Mouse (Mus musculus): ENCODE measurements around the gene Cdkn1b.
A peak's percentile ranks its signal among the peaks of the same experiment; 100 is the strongest.

Gene Cdkn1b

GRCm38 (mm10) chr6:134903368-134903767, 16.8 kb upstream of the Cdkn1b start:
- no peak for DNase-seq (ENCODE audit: low read depth, low spot score)

DNA sequence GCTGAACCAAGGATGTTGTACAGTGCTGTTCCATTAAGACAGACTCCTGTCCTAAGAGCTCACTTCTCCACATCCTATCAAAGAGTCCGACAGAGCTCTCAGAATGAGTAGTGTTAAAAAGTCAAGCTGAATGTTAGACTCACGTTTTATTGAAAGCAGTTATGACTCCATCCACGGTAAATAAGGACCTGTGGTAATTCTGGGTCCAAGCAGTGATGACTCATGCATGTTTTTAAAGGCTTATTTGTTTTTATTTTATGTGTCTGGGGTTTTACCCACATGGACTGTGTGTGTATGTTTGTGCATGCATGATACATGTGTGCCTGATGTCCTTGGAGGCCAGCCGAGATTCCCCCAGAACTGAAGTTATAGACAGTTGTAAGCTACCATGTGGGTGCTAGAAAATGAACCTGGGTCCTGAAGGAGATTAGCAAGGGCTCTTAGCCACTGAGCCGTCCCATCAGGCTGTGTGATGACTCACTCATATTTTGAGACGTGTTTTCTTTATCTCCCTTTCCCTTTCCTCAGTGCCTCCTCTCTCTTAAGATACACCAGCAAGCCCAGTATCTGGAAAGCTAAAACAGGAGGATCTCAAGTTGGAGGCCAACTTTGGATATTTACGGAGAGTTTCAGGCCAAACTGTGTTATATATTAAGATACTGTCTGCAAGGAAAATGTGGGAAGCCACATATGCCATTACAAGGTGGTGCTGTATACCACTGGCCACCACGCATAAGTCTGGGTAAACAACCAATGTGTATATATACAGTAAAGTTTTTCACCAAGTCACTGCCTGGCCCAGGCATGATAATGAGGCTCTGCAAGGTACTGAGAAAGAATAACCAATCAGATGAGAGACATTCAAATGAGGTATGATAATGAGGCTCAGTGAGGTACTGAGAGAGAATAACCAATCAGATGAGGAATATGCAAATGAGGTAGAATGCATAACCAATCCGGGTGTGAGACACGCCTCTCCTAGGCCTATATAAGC, 16.0 kb upstream of the Cdkn1b start:
- no peak for DNase-seq (ENCODE audit: low read depth, low spot score)

DNA sequence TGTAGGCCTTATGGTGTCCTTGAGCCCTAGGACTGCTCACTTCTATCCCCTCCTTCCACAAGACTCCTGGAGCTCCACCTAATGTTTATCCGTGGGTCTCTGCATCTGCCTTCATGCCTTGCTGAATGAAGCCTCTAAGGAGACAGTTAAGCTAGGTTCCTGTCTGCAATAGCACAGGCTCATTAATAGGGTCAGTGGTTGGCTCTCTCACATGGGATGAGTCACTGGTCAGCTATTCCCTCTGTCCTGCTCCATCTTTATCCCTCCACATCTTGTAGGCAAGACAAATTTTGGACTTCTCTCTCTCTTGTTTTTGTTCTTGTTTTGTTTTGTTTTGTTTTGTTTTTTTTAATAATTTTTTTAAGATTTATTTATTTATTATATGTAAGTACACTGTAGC, 14.4 kb upstream of the Cdkn1b start:
- no peak for DNase-seq (ENCODE audit: low read depth, low spot score)

DNA sequence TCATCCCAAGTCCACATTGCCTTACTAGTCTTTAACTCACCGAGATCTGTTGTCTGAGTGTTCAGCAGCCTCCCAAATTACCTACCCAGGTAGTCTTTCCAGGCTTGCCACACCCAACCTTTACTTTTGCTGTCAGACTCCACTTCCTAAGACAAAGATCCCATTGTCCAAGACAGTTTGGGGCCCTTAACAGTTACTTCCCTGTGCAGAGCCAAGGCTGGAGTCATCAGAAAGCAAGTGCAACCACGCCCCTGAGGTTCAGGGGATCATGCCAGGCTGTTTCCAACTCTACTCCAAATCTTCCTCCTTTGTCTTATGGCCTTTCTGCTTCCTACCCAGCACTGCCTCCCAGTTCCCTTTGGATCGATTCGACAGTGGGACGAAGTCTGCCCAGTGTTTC, 5.7 kb upstream of the Cdkn1b start:
- DNase-seq (ENCODE audit: low read depth, low spot score) = no peak

GRCm38 (mm10) chr6:134916641-134917040, 3.6 kb upstream of the Cdkn1b start:
- DNase-seq (ENCODE audit: low read depth, low spot score) = no peak

- peak; percentile 46 for DNase-seq (ENCODE audit: low read depth, low spot score)
Measured at GRCm38 (mm10) chr6:134917087-134917486, 3.1 kb upstream of the Cdkn1b start.

DNA sequence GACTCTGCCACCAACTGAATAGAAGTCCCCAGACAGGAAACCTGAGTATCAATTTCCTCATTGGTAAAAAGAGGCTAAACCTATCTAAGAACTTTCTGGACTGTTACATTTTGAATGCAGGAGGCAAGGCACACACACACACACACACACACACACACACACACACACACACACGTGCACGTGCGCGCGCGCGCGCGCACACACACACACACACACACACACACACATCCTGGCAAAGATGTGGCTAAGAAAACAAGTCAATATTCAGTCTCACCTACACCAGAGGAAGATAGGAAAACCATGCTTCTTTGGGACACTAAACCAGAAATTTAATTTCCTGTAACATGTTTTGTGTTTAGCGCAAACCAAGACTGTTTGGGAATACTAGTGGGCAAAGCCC, 1.4 kb upstream of the Cdkn1b start:
- DNase-seq (ENCODE audit: low read depth, low spot score) = no peak

- DNase-seq (ENCODE audit: low read depth, low spot score) = no peak
Measured at GRCm38 (mm10) chr6:134919511-134920189, 551 bp upstream of the Cdkn1b start.

GRCm38 (mm10) chr6:134921014-134921694, 953 bp downstream of the Cdkn1b start:
- peak; percentile 32 for DNase-seq (ENCODE audit: low read depth, low spot score)

GRCm38 (mm10) chr6:134921695-134922510, 1.7 kb downstream of the Cdkn1b start:
- no peak for DNase-seq (ENCODE audit: low read depth, low spot score)

GRCm38 (mm10) chr6:134922511-134923195, 2.5 kb downstream of the Cdkn1b start:
- DNase-seq (ENCODE audit: low read depth, low spot score) = no peak

- DNase-seq (ENCODE audit: low read depth, low spot score) = no peak
Measured at GRCm38 (mm10) chr6:134923670-134924069, 3.5 kb downstream of the Cdkn1b start.

DNA sequence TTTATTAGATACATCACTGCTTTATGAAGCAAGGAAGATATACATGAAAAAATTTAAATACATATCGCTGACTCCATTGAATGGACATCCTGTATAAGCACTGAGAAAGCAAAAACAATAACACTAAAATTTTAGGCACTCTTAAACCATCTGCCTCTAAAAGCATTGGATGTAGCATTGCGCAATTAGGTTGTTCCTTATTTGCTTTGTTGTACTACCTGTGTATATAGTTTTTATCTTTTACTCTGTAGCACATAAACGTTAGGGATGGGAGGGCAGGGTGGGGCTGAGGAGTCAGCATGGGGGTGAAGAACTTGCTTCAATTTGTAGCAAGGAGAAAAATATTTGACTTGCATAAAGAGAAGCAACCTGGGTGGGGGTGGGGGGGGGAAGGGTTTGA, 4.1 kb downstream of the Cdkn1b start:
- no peak for DNase-seq (ENCODE audit: low read depth, low spot score)

- DNase-seq (ENCODE audit: low read depth, low spot score) = no peak
Measured at GRCm38 (mm10) chr6:134925673-134926337, 5.6 kb downstream of the Cdkn1b start.

DNA sequence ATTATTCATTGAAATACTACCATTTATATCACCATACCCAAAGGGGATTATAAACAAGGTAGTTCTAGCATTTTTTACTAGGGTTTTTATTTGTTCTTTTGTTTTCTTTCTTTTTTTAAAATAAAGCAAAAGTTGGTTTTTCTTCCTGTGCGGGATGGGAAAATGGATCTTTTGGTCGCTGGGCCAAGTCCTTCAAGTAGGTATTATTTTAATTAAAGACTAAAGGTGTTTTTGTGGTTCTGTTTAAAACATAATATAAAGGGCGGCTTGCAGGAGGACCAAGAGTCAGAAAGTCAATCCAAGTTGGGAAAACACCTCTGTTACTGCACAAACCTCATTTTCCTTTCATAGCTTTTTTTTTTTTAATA, 6.1 kb downstream of the Cdkn1b start:
- DNase-seq (ENCODE audit: low read depth, low spot score) = no peak

DNA sequence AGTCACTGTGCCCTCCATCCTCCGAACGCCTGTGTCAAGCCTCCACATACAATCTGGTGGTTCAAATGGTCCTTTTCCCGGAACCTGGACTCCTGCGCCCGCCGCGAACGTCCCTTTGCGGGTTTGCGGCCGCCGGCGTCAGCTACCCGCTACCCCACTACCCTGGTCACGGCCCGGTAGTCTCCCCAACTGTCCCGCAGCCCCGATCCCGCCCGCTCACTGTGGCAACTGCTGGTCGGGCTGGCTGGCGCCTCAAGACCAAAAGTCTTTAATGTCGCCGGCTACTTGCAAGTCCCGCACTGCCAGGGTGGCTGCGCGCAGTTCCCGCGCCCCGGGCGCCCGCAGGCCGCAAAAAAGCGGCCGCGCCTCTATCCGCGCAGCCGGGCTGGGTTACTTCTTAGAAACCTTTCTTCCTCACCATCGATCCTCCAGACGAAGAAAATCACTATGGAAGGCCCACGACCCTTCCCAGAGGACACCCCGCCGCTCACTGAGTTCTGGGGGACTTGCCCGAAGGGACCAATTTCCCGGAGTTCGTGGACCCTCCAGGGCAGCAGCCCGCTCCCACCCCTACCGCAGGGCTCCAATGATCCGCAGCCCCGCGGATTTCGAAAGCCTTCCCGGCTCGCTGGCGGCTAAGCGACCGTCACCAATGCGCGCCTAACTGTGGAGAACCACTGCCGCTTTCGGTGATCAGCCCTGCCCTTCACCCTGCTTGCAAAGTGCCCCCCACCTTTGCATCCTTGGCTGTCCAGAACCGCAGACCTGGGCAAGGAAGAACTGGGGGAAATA, 6.8 kb downstream of the Cdkn1b start:
- DNase-seq (ENCODE audit: low read depth, low spot score) = no peak

DNA sequence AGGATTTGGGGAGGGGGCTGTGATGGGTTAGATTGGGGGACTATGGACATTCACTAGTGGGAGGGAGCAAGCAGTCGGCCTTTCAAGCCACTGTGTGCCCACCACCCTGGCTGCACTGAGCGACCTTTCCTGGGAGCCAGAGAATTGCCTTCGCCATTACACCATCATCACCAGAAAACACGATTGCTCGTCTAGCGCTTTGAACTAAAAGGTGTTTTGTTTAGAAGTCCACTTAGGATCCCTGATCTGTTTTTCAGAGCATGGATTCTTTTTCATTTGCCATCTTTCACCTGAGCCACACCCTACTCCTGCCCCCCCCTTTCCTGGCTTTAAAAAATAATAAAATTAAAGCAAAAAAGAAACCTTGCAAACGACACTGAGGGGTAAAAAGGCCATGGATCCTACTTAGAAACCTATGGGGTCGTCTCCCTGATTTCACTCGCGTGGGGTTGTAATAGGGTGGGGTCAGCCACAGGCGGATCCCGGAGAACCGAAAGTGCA, 7.4 kb downstream of the Cdkn1b start:
- no peak for DNase-seq (ENCODE audit: low read depth, low spot score)

DNA sequence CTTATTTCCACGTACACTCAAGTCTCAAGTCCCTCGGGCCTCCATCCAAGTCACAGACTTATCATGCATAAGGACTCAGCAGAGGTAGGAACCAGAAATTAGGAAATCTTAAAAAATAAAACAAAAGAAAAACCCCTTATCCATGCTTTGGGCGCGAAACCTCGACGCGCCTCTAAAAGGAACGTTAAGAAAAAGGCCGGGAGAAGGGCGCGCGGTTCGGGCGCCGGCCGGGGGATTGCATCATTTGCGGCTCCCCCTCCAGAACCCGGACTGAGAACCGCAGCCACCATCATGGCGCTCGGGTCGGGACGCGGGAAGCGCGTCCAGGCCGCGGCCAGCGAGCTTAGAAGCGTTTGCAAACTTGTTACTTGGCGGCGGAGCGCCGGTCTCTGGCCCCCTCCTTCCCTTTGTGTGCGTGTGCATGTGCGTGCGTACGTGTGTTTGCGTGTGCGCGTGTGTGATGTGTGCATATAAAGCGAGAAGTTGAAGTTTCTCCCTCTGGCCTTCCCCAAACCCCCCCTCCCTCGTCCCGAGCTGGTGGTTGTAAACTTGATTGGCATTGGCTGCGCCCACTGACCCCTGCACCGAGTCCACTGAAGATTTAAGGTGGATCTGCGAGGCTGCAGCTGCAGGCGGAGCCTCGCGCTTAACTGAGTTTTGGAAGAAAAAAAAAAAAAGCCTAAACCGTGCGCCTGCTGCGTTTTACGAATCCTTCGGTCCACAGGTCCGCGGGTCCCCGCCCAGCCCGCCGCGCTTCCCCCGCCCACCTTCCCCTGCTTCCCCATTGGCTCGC, 8.1 kb downstream of the Cdkn1b start:
- DNase-seq (ENCODE audit: low read depth, low spot score) = peak; percentile 50

Data from retina, adult 2 months (tissue).